Mouse (Mus musculus) macrophage (primary cell): ENCODE results near the gene Bclaf3. TPM values are rescaled to one million over a fixed set of nuclear protein-coding genes. Genes with fewer than 3 reads are reported as not detected.
A peak's percentile ranks its signal among the peaks of the same experiment; 100 is the strongest.
"Not testable (repeated sequence)": the region's sequence is repeated elsewhere in the genome, so short reads cannot be mapped to it uniquely, and the experiment has no call there.

ENCODE experiments used
- H3K27ac ChIP-seq: fragments of 350-480 bp; formaldehyde crosslinking; 2 replicates; pipeline ENCODE4 v1.9.0; 2021
- H3K36me3 ChIP-seq: fragments of 350-480 bp; formaldehyde crosslinking; 2 replicates; pipeline ENCODE4 v1.9.0; 2021; ENCODE audit errors: inconsistent target
- H3K4me3 ChIP-seq: fragments of 350-480 bp; formaldehyde crosslinking; 2 replicates; pipeline ENCODE4 v1.9.0; 2021; ENCODE audit errors: inconsistent target
- H3K79me2 ChIP-seq: fragments of 350-480 bp; formaldehyde crosslinking; 2 replicates; pipeline ENCODE4 v1.9.0; 2021; ENCODE audit errors: inconsistent target
- WGBS: methylation state at CpG from one replicate; pipeline ENCODE4 v1.1.7; 2026; ENCODE audit warnings: inconsistent platforms; ENCODE audit not compliant: missing documents; 5-methylcytosine and 5-hydroxymethylcytosine counted together
- polyA plus RNA-seq: library from polyadenylated mRNA; stranded (reverse); fragments of 250-400 nt; gene quantifications from 3 replicates; pipeline ENCODE4 v1.2.4, GENCODE M21; 2018; ENCODE audit warnings: inconsistent platforms

The Bclaf3 gene
- polyA plus RNA-seq, 1 experiment from 2014 or later = 6.8 TPM

DNA sequence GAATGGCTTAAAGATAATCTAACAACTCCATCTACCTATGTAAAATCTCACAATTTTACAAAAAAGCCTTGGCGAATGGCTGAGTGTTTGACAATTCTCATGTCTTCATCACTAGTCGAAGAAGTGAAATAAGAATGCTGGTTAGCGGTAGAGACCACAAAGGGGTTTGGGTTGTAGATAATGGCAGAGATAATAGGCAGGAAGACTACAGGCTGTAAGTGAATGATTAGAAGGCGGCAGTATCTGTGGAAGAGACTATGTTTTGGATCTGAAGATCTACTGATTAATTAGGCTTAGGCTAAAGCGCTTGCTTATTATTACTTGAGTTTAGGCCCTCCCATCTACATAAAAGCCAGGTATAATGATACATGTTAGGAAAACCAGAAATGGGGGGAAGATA, 20.6 kb downstream of the Bclaf3 start:
- Histone ChIP-seq H3K27ac (no peak overlapping the region), H3K79me2 (no peaks in the 10 kb centered on the region), H3K36me3 (no peaks in the 10 kb centered on the region), H3K4me3 (no peak overlapping the region)
- WGBS = 83% methylated on average over 5 of the region's 5 CpGs

DNA sequence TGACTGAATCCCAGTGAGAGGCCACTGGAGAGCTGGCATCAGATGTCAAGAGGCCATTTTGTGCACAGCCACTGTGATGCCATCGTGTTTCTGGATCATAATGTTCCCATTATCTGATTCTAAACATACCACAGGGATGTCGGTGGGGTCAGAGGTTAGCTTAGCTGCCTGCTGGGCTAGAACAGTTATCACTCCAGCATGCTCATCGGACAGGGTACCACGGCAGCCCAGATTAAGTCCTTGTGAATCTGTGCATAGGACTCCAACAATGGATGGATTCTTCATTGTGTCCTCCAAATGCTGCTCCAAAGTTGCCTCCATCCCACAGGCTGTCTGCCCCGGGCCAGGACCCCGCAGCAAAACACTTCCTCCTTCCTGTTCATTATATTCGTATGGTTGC, 58.2 kb downstream of the Bclaf3 start:
- H3K27ac ChIP-seq, H3K36me3 ChIP-seq, H3K4me3 ChIP-seq, H3K79me2 ChIP-seq: not testable (repeated sequence)
- 84% methylated on average over 7 of the region's 7 CpGs for WGBS

DNA sequence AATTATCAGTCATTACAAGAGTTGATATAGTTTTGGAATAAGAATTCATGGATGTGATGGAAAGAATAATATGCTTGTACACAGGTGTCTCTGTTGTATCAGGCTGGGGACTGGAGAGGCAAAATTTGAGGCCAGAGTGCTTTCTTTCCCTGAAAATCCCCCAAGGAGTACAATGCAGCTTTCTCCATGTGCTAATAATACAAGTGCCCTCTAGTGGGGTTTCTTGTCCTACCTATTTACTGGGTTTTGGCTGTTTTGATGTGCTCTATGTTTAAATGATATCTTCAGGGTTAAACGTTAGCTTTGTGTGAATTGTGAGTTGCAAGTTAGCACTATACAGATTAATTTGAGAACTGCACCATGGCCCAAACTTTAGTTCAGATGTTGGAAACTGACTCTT, 65.1 kb downstream of the Bclaf3 start:
- Histone ChIP-seq H3K79me2 (no peaks in the 10 kb centered on the region), H3K4me3 (no peak overlapping the region), H3K36me3 (no peaks in the 10 kb centered on the region), H3K27ac (no peak overlapping the region)
- WGBS = 50% methylated on average over 1 of the region's 1 CpGs

DNA sequence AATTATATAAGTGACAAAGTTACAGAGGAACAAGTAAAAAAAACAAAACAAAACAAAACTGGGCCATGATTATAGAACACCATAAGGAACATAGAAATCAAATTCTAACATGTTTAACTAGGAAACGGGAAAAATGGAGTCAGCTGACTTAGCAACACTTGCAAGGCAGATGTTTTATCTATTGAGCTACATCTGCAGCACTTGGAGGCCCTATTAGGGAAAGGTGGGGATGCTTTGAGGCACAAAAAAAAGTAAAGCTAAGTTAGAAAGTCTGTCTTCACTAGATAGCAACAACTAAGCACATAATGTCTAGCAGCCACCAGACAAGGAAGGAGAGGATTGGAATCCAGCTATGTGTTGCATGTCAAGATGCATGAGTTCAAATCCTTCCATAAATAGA, 71.0 kb downstream of the Bclaf3 start:
- no peaks in the 10 kb centered on the region for H3K79me2 ChIP-seq
- WGBS = 92% methylated on average over 1 of the region's 1 CpGs
- no peaks in the 10 kb centered on the region for H3K36me3 ChIP-seq
- no peak overlapping the region for H3K4me3 ChIP-seq
- H3K27ac ChIP-seq = no peak overlapping the region

DNA sequence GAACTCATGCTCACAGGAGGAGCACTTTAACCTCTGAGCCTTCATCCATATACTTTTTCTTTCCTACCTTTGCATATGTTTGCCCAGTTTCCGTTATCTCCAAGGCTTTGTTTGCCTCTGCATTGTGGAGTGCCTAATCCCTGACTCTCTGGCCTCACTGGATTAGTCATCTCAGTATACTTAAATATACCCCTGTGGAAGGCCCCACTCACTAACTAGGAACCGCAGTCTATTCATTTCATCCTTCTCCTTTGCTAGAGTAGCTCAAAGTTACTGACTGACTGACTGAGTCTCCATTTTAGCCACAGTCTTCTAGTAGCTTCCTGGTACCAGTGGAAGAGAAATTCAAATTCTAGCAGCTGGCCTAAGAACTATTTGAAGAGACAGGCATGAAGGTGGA, 78.3 kb downstream of the Bclaf3 start:
- no peaks in the 10 kb centered on the region for H3K79me2 ChIP-seq
- H3K36me3 ChIP-seq = no peaks in the 10 kb centered on the region
- 93% methylated on average over 2 of the region's 2 CpGs for WGBS
- H3K4me3 ChIP-seq = no peak overlapping the region
- H3K27ac ChIP-seq = no peak overlapping the region

DNA sequence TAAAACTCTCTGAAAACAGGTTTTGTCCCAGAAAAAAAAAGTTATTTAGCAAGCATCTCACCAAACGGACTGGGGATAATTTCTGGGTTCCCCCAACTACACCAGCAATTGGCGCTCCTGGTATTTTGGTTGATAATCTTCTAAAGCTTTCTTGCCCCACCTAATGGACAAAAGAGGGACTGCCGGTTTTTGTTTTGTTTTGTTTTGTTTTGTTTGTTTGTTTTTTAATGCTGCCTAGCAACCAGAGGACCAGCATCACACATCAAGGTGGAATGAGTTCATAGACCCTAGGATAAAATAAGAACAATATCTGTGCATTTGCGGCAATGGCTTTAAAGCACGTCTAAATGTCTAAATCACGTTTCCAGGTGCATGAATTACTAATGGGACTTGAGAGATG, 80.4 kb downstream of the Bclaf3 start:
- Histone ChIP-seq H3K4me3 (no peak overlapping the region), H3K27ac (no peak overlapping the region), H3K79me2 (no peaks in the 10 kb centered on the region), H3K36me3 (no peaks in the 10 kb centered on the region)
- 52% methylated on average over 6 of the region's 6 CpGs for WGBS

DNA sequence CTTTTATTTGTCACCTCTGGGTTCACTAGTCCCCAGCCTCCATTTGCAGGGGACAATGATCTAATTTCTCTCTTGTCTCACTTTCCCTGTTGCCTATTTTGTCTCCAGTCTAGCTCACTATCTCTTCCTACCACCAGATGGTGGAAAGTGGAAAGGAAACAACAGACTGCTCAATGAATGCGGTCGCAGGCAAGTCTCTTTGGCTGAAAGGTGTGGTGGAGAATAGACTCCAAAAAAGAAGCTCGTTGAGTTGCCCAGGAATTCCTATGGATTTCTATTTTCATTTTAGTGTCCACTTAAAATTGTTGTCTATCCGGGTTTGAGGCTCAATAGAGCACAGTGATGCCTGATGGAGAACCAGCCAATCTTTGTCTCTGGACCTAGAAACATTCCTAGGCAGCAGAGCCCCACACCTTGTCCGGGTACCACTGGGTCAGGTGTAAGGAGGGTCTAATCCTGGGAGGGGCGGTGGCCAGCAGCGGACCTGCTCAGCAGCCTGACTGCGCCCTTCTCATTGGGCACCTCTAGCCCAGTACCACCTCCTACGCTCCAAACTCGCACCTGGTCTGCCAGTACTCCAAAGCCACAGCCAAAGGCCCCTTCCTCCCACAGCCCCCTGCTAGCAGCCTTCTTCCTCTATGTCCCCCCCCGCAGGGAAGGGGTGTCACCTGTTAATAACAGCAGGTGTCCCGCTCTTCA, 99.9 kb downstream of the Bclaf3 start:
- WGBS = 16% methylated on average over 10 of the region's 12 CpGs
- H3K4me3 ChIP-seq = no peak overlapping the region; the same call in 1 of the 2 replicates
- H3K27ac ChIP-seq = no peak overlapping the region
- H3K79me2 ChIP-seq = peaks cover 37% of the 10 kb centered on the region
- H3K36me3 ChIP-seq = no peaks in the 10 kb centered on the region

DNA sequence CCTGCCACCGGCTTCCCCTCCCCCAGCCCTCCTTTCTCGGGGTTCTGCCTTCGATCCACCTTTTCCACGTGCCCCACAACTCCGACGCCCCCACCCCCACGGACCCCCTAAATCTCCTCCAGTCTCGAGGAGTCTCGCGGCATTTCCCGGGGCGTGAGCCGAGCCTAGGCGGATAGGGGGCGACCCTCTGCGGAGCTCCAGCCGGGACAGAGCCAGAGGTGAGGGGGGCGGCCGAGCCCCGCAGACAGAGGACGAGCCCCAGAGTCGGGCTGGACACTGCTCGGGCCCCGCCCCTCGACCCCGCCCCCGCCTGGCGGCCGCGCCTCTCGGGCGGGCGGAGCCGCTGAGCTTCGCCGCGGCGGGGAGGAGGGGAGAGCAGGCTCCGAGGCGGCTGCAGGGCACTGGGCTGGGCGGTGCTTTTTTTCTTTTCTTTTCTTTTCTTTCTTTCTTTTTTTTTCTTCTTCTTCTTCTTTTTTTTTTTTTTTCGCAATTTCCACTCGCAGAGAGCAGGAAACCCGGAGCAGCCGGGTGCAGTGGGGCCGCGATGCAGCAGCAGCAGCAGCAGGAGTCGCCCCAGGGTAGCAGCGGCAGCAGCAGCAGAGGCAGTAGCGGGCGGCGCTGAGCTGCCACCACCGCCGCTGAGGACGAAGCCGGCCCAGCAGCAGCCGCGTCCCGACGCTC, 100.6 kb downstream of the Bclaf3 start, which contains the start of gene Sh3kbp1:
Gene Sh3kbp1, plus strand, starts transcription at position 366 of the 681 bp plus-strand sequence.
- WGBS = 19% methylated on average over 36 of the region's 60 CpGs
- no peaks in the 10 kb centered on the region for H3K36me3 ChIP-seq
- H3K4me3 ChIP-seq = peak within 1 kb of the TSS; percentile 68
- peaks cover 44% of the 10 kb centered on the region for H3K79me2 ChIP-seq
- H3K27ac ChIP-seq = peak within 1 kb of the TSS; percentile 75

DNA sequence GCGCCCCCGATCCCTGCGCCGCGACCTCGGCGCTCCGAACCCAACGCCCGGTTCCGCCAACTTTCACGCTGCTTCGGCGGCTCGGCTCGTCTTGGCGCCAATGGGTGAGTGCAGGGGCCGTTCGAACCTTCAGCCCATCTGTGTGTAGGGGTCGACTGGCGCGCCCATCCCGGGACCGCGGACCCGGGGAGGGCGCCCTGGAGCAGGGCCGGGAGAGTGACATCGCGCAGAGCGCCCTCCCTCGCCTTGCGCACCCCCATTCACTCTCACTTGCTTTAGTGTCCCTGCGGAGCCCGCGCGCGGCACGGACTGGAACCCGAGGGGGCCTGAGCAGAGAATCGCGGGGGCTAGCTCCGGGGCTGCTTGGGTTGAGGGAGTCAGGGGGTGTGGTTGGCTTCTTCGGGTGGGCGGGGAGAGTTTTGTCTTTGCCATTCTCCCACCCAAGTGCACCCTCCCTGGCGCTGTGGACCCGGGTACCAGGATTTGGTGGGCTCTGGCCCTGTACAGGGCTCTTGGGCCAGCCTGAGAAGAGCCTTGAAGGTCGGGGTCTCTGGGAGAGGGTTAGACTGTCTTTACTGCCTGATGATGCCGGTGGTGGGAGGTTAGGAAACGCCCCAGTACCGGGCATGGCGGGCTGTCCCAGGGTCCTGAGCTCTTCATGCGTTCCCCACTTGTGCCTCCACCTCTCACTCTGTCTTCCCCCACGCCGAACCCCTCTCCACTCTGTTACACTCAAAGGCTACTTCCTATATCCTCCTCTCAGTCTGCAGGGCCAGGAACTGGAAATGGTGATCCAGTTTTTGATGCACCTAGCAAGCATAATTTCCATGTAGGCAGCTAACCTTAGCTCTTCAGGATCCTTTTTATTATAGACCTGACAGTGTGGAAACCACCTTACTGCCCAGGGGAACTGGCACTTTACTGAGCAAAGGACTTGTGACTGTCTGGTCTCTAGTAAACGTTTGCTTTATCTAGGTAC, 101.4 kb downstream of the Bclaf3 start:
- H3K27ac ChIP-seq = peak overlapping the region; percentile 75
- no peaks in the 10 kb centered on the region for H3K36me3 ChIP-seq
- H3K79me2 ChIP-seq = peaks cover 52% of the 10 kb centered on the region
- 25% methylated on average over 56 of the region's 56 CpGs for WGBS
- H3K4me3 ChIP-seq = peak overlapping the region; percentile 68

DNA sequence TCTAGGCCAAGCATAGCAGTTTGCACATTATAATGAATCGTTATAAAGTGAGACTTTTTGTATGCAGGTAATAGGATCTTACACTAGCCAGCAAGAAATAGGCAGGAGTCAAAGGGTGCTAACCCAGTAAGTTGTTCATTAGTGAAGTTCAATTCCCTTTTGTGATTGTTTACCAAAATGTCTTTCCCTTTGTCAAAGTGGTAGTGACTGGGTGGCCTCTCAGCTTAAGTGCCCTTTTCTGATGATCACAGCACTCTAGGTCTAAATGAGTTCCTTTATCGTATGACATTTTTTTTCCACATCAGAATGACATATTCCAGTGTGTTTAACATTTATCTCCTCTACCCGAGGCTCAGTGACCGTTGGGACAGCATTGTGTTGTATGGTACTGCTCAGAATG, 102.1 kb downstream of the Bclaf3 start:
- WGBS = 45% methylated on average over 3 of the region's 4 CpGs
- H3K27ac ChIP-seq = peak overlapping the region; percentile 75
- H3K36me3 ChIP-seq = no peaks in the 10 kb centered on the region
- peaks cover 60% of the 10 kb centered on the region for H3K79me2 ChIP-seq
- H3K4me3 ChIP-seq = peak overlapping the region; percentile 68

DNA sequence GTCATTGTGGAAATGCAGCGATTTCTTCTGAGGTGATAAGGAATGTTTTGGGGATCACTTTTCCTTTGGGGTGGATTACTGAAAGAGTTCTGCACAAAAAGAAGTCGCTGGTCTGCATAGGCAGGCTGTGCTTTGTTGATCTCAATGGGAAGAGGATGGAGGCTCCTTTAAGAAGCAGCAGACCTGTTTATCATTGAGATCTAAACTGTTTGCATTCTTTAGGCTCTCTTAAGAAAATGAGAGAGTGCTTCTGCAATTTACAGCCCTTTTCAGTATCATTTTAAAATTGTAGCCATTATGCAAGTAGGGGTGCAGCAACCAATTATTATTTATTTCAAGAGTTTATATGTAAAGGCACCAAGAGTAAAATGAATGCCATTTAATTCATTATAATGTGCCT, 102.7 kb downstream of the Bclaf3 start:
- H3K79me2 ChIP-seq = peaks cover 65% of the 10 kb centered on the region
- H3K27ac ChIP-seq = 0 out of 2 replicates have a peak overlapping the region, but pooled peaks have one; percentile 75
- WGBS = 44% methylated on average over 2 of the region's 2 CpGs
- H3K4me3 ChIP-seq = no peak overlapping the region
- H3K36me3 ChIP-seq = no peaks in the 10 kb centered on the region

DNA sequence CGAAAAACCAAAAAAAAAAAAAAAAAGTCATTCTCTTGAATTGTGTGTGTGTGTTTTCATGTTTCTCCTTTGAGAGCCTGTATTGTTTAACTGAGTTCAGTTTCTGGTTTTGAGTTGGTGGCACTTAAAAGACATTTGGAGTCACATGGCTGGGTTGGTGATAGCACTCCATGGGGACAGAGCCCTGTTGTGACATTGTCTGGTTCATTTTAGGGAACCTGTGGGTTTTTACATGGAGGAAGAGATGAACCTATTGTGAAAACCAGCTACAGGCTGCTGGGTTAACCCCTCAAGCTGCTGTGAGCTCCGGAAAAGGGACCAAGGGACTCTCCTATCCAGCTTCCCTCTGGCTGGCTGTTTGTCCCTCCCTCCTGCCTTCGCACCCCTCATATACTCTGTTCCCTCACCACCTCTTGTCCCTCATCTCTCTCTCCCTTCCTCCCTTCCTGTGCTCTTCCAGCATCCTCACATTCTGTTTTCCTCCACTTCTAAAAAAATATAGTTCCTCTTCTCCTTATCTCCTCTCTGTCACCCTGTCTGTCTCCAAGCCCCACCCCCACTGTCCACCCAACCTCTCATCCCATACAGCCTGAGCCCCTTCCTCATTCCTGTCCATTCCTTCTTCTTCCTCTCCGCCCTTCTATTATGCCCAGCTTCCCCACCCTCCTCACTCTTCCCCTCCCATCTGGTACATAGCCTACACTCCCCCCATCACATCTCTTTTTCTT, 112.2 kb downstream of the Bclaf3 start:
- Histone ChIP-seq H3K4me3 (no peak overlapping the region), H3K79me2 (peaks cover 86% of the 10 kb centered on the region), H3K27ac (peak overlapping the region; percentile 57), H3K36me3 (no peaks in the 10 kb centered on the region)
- 38% methylated on average over 4 of the region's 4 CpGs for WGBS

DNA sequence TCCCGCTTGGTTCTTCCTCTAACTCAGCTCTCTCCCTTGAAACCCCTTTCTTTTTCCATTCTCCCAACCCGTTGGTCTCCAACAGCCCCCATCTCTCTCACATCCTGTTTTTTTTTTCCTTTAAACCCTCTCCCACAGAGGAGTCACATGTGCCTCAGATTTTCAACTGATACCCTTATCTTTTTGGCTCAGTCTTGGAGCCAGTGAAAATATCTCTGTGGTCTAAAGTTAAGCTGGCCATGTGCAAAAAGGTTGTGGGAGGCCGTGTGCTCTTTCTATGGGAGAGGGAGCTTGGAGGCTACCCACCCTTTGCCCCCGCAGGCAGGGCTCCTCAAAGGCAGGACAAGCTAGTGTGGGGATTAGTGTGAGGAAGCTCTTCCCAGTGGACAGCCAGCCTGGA, 113.5 kb downstream of the Bclaf3 start:
- H3K36me3 ChIP-seq = no peaks in the 10 kb centered on the region
- peaks cover 86% of the 10 kb centered on the region for H3K79me2 ChIP-seq
- WGBS = 73% methylated on average over 4 of the region's 4 CpGs
- H3K4me3 ChIP-seq = no peak overlapping the region
- H3K27ac ChIP-seq = 0 out of 2 replicates have a peak overlapping the region, but pooled peaks have one; percentile 10
